Mouse (Mus musculus) forebrain, embryonic 11.5 days (tissue): Measurements from ENCODE around the gene Spata3. TPM values are rescaled to one million over a fixed set of nuclear protein-coding genes. Genes with fewer than 3 reads are reported as not detected.

Experiments
- ATAC-seq: fragments of 200-750 bp; cut with Nextera tagmentation; replicated peaks from 2 replicates; pipeline ENCODE4 v1.8.0; 2017; ENCODE audit warnings: moderate TSS enrichment; ENCODE audit not compliant: low FRiP score
- DNase-seq: peaks from one replicate; pipeline ENCODE4 v3.0.0-alpha.2; 2017; ENCODE audit warnings: low spot score
- H3K27ac ChIP-seq: fragments of 300-500 bp; sonication (generic); 2 replicates; pipeline ENCODE4 v1.5.1; 2014; ENCODE audit warnings: low read depth, low read length
- H3K27me3 ChIP-seq: fragments of 300-500 bp; sonication (generic); 2 replicates; pipeline ENCODE4 v1.6.1; 2014; ENCODE audit warnings: mild to moderate bottlenecking, low read length, mixed read lengths; ENCODE audit not compliant: control insufficient read depth, insufficient read depth
- H3K36me3 ChIP-seq: fragments of 300-500 bp; sonication (generic); 2 replicates; pipeline ENCODE4 v1.6.1; 2014; ENCODE audit warnings: mild to moderate bottlenecking, low read length, moderate library complexity, mixed read lengths; ENCODE audit not compliant: control insufficient read depth, insufficient read depth
- H3K4me1 ChIP-seq: fragments of 300-500 bp; sonication (generic); replicated peaks from 2 replicates; pipeline ENCODE4 v1.6.1; 2014; ENCODE audit warnings: low read length, mixed read lengths; ENCODE audit not compliant: control insufficient read depth, insufficient read depth
- H3K4me2 ChIP-seq: fragments of 300-500 bp; sonication (generic); 2 replicates; pipeline ENCODE4 v1.6.1; 2014; ENCODE audit warnings: low read depth, mild to moderate bottlenecking, low read length, moderate library complexity, mixed read lengths; ENCODE audit not compliant: severe bottlenecking
- H3K4me3 ChIP-seq: fragments of 300-500 bp; sonication (generic); 2 replicates; pipeline ENCODE4 v1.5.1; 2014; ENCODE audit warnings: low read depth, low read length
- H3K9ac ChIP-seq: fragments of 300-500 bp; sonication (generic); 2 replicates; pipeline ENCODE4 v1.6.1; 2014; ENCODE audit warnings: low read length
- H3K9me3 ChIP-seq: fragments of 300-500 bp; sonication (generic); 2 replicates; pipeline ENCODE4 v1.6.1; 2016; ENCODE audit warnings: low read length, mixed read lengths; ENCODE audit not compliant: control insufficient read depth
- WGBS: fragments of 180-500 bp; shearing (Covaris S2); extraction: QIAGEN DNeasy Blood & Tissue Kit; methylation state at CpG from one replicate; pipeline ENCODE4 v1.1.7; 2014; 5-methylcytosine and 5-hydroxymethylcytosine counted together
- polyA plus RNA-seq: library from polyadenylated mRNA; unstranded; fragments of >200 nt; fragmentation: Nextera tagmentation; extraction: Ambion mirVana; gene quantifications from 2 replicates; pipeline ENCODE4 v1.2.1, GENCODE M21; 2014

Spata3 gene
- polyA plus RNA-seq, 1 experiment from 2014 or later: not detected

GRCm38 (mm10) chr1:86045056-86045455 lies 28.4 kb downstream of the Spata3 start:
- ATAC-seq (no peak), DNase-seq (no peak)
- H3K27me3 ChIP-seq: peaks cover 29% of the 10 kb centered on the region
- H3K4me3 ChIP-seq: no peak overlapping the region
- no peak overlapping the region for H3K27ac ChIP-seq
- H3K9me3 ChIP-seq: no peaks in the 10 kb centered on the region
- H3K9ac ChIP-seq: no peak overlapping the region
- no peak overlapping the region; the same call in 1 of the 2 replicates for H3K4me2 ChIP-seq
- no peaks in the 10 kb centered on the region for H3K36me3 ChIP-seq
- 49% methylated on average over 4 of the region's 4 CpGs for WGBS
- no peaks in the 10 kb centered on the region; the same call in 1 of the 2 replicates for H3K4me1 ChIP-seq

DNA sequence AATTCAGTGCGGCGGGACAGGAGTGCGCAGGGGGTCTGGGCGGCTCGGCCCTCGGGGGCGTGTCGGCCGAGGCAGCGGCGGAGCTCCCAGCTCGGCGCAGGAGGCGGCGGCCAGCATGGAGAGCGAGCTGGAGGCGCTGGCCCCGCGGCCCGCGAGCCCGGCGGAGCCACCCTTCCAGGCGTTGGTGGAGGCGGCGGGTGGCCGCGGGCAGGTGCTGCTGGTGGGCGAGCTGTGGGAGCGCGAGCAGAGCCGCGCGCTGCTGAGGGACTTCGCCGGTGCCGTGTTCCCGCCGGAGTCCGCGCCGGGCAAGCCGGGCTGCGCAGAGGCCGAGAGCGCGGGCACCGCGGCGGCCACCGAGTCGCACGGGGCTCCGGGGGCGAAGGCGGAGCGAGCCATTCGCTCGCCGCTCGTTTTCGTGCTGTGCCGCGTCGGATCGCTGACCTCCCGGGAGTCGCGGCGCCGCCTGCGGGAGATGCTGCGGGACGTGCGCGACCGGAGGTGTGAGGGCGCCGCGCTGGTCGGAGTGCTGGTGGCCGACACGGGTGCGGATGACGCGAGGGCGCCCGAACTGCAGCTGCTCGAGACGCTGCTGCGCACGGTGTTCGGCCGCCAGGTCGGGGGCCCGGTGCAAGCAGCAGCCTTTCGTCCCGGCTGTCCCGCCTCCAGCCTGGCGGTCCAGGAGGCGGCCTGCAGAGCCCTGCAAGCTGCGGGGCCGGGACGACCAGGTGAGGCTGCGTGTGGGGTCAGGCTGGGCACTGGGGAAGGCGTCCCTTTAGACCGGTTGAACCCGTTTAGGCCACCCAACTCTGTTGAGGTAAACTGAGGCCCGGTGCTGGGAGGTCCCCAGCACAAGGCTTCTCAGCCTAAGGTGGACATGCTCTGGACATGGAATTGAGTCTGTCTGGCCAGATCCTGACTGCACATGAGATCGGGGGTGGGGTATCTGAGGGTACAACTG lies 29.5 kb downstream of the Spata3 start, which contains the start of gene 2810459M11Rik:
2810459M11Rik (plus strand) TSS at position 16 of the 958 bp plus-strand sequence.
- Histone ChIP-seq H3K27ac (no peak within 1 kb of the TSS), H3K9me3 (no peaks in the 10 kb centered on the region), H3K4me1 (no peaks in the 10 kb centered on the region; the same call in 1 of the 2 replicates), H3K27me3 (peaks cover 29% of the 10 kb centered on the region), H3K4me3 (peak within 1 kb of the TSS; percentile 50), H3K36me3 (no peaks in the 10 kb centered on the region), H3K9ac (peak within 1 kb of the TSS; percentile 56), H3K4me2 (peak within 1 kb of the TSS; percentile 97)
- ATAC-seq (peak; percentile 81), DNase-seq (peak; percentile 77)
- WGBS: under 1% methylated on average over 92 of the region's 110 CpGs

DNA sequence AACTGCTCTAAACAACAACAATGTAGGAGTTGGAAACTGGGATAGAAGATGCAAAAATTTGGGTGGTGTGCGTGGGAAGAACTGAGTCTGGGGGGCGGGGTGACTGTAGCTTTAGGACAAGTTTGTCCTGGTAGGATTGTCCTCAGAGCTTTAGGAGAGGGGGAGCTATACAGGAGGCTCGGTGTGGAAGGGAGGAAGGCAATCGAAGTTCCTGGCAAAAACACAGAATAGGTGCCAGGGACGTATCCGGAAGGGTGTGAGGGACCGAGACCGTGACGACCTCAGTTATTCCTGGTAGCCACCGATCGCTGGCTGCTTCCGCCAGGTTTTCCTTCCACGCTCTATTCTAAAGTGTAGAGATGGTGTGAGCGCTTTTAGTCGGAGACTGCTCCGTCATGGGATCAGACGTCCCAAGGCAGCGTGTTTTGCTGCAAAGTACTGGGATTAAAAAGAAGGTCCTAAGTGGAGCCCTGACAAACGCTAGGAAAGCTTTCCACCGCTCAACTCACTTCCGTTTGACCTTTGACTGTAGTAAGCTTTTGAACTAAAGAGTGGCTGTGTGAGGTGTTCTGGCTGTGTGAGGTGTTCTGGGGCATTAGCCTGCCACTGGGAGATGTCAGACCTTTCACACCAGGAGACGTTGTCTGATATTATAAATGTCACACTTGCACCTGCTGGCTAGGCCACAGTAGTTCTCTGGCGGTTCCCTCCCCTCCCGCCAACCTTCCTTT lies 30.4 kb downstream of the Spata3 start:
- 5% methylated on average over 24 of the region's 24 CpGs for WGBS
- DNase-seq: peak; percentile 51
- Histone ChIP-seq H3K36me3 (no peaks in the 10 kb centered on the region), H3K4me1 (no peaks in the 10 kb centered on the region; the same call in 1 of the 2 replicates), H3K9me3 (no peaks in the 10 kb centered on the region), H3K27ac (no peak overlapping the region), H3K4me2 (peak overlapping the region; percentile 97), H3K4me3 (peak overlapping the region; percentile 50; the same call in 1 of the 2 replicates), H3K9ac (no peak overlapping the region), H3K27me3 (peaks cover 29% of the 10 kb centered on the region)
- 0 out of 2 replicates have a peak, but pooled peaks have one; percentile 10 for ATAC-seq

DNA sequence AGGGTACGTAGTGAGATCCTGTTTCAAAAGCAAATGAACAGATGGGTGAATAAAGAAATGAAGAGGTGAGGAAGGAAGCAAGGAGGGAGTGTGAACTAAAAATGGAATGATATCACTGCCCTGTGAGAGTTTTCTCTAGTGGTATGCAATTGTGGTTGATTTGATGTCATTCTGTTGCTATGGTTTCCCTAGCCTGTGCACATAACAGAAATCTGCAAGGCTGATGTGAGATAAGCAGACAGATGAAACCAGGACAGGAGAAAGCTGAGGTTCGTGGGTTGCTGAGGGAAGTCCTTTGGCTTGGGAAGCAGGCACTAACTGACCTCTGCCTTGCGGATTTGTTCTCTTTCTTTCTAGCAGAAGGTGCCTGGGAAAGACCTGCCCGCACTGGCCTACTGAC lies 31.6 kb downstream of the Spata3 start:
- no peak overlapping the region for H3K4me2 ChIP-seq
- peaks cover 29% of the 10 kb centered on the region for H3K27me3 ChIP-seq
- H3K4me1 ChIP-seq: no peaks in the 10 kb centered on the region; the same call in 1 of the 2 replicates
- no peak overlapping the region for H3K9ac ChIP-seq
- 82% methylated on average over 4 of the region's 4 CpGs for WGBS
- no peak overlapping the region for H3K27ac ChIP-seq
- DNase-seq (no peak), ATAC-seq (no peak)
- H3K4me3 ChIP-seq: no peak overlapping the region
- no peaks in the 10 kb centered on the region for H3K9me3 ChIP-seq
- no peaks in the 10 kb centered on the region for H3K36me3 ChIP-seq

DNA sequence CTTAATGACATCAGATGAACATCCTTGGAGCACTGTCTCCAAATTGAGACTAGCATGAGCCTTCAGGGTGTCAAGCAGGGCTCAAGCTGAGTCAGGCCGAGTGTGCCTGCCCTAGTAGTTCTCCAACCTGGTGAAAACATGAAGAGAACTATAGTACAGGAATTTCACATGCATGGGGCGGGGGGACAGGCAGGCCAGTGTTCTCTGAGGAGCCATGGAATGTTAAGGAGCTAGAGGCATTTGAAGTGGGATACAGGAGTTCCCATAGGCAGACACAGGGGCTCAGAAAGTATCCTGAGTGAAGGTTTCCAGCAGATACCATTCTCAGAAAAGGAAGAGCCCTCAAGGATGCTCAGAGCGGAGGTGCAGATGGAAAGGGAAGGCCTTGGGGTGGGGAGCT lies 32.1 kb downstream of the Spata3 start:
- H3K4me3 ChIP-seq: no peak overlapping the region
- no peaks in the 10 kb centered on the region; the same call in 1 of the 2 replicates for H3K4me1 ChIP-seq
- H3K4me2 ChIP-seq: no peak overlapping the region
- WGBS: 80% methylated on average over 3 of the region's 3 CpGs
- DNase-seq: no peak
- H3K36me3 ChIP-seq: no peaks in the 10 kb centered on the region
- H3K9ac ChIP-seq: no peak overlapping the region
- no peak for ATAC-seq
- H3K27ac ChIP-seq: no peak overlapping the region
- H3K9me3 ChIP-seq: no peaks in the 10 kb centered on the region
- H3K27me3 ChIP-seq: peaks cover 29% of the 10 kb centered on the region

- H3K4me3 ChIP-seq: no peak overlapping the region
- H3K9ac ChIP-seq: no peak overlapping the region
- no peak for DNase-seq
- H3K36me3 ChIP-seq: no peaks in the 10 kb centered on the region
- no peaks in the 10 kb centered on the region for H3K27me3 ChIP-seq
- WGBS: 87% methylated on average over 12 of the region's 12 CpGs
- no peaks in the 10 kb centered on the region for H3K9me3 ChIP-seq
- H3K27ac ChIP-seq: no peak overlapping the region
- ATAC-seq: no peak
- no peaks in the 10 kb centered on the region for H3K4me1 ChIP-seq
- H3K4me2 ChIP-seq: no peak overlapping the region
These were observed 36.7 kb downstream of the Spata3 start for GRCm38 (mm10) chr1:86053198-86053921.

DNA sequence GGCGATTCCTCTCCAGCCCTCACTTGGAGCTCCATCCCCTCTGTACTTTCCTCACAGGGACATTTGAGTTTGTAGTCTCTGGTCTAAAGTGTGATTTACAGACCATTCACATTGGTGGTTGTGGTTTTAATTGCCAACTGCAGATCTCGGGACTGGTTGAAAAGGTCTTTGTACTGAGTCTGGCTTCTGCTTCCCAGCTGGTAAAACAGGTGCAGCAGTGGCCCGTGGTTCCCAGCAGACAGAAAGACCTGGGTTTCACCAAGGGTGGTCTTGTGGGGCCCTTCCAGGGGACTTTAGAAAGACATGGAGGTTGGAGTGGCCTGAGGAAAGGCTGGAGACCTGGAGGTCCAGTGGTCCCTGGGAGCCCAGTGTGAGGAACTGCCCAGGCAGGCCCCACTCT lies 38.3 kb downstream of the Spata3 start:
- Histone ChIP-seq H3K9ac (no peak overlapping the region), H3K36me3 (no peaks in the 10 kb centered on the region), H3K4me2 (no peak overlapping the region), H3K4me1 (no peaks in the 10 kb centered on the region), H3K9me3 (no peaks in the 10 kb centered on the region), H3K4me3 (no peak overlapping the region), H3K27ac (no peak overlapping the region), H3K27me3 (no peaks in the 10 kb centered on the region)
- DNase-seq: no peak
- ATAC-seq: no peak
- WGBS: 53% methylated on average over 3 of the region's 3 CpGs

DNA sequence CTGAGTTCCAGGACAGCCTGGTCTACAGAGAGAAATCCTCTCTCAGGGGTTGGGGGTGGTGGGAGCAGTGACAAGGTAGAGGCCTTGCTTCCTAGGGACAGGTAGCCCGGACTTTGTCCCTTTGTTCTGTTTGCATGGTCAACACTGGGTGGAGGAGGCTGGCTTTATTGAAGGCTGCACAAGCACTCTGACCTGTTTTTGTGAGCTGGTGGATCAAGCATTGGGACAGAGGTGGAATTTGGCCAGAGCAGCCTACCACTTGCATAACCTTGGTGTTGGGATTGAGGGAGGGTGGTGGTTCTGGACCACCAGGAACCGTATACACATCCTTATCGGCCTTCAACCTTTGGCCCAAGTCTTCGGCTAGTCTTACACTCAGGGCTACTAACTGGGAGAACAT lies 39.7 kb downstream of the Spata3 start:
- H3K36me3 ChIP-seq: no peaks in the 10 kb centered on the region
- H3K9ac ChIP-seq: no peak overlapping the region
- no peaks in the 10 kb centered on the region for H3K9me3 ChIP-seq
- H3K4me1 ChIP-seq: no peaks in the 10 kb centered on the region
- H3K27me3 ChIP-seq: no peaks in the 10 kb centered on the region
- 91% methylated on average over 4 of the region's 4 CpGs for WGBS
- no peak for DNase-seq
- no peak overlapping the region for H3K4me3 ChIP-seq
- no peak overlapping the region for H3K27ac ChIP-seq
- ATAC-seq: no peak
- H3K4me2 ChIP-seq: no peak overlapping the region
